Mouse (Mus musculus) intestine, embryonic 14.5 days (tissue): ENCODE data around the gene Cdh7. TPM values are rescaled to one million over a fixed set of nuclear protein-coding genes. Genes with fewer than 3 reads are reported as not detected.

Experiments
- ATAC-seq: fragments of 200-750 bp; cut with Nextera tagmentation; replicated peaks from 2 replicates; pipeline ENCODE4 v1.8.0; 2017; ENCODE audit warnings: low read depth, moderate number of reproducible peaks, moderate TSS enrichment, moderate library complexity; ENCODE audit not compliant: low FRiP score, low TSS enrichment
- DNase-seq: peaks from one replicate; pipeline ENCODE4 v3.0.0-alpha.2; 2018; ENCODE audit warnings: low spot score
- H3K27ac ChIP-seq: fragments of 300-500 bp; sonication (generic); 2 replicates; pipeline ENCODE4 v1.5.1; 2014; ENCODE audit warnings: low read depth, mild to moderate bottlenecking, control low read depth
- H3K27me3 ChIP-seq: fragments of 300-500 bp; sonication (generic); replicated peaks from 2 replicates; pipeline ENCODE4 v1.6.1; 2014; ENCODE audit warnings: low read length, control low read depth; ENCODE audit not compliant: control insufficient read depth, insufficient read depth
- H3K36me3 ChIP-seq: fragments of 300-500 bp; sonication (generic); 2 replicates; pipeline ENCODE4 v1.6.1; 2014; ENCODE audit warnings: low read length, control low read depth; ENCODE audit not compliant: control insufficient read depth, insufficient read depth
- H3K4me1 ChIP-seq: fragments of 300-500 bp; sonication (generic); replicated peaks from 2 replicates; pipeline ENCODE4 v1.6.1; 2014; ENCODE audit warnings: low read length, control low read depth, mixed read lengths; ENCODE audit not compliant: control insufficient read depth, insufficient read depth
- H3K4me2 ChIP-seq: fragments of 300-500 bp; sonication (generic); 2 replicates; pipeline ENCODE4 v1.6.1; 2014; ENCODE audit warnings: low read length
- H3K4me3 ChIP-seq: fragments of 300-500 bp; sonication (generic); 2 replicates; pipeline ENCODE4 v1.5.1; 2014; ENCODE audit warnings: low read depth, low read length, control low read depth, mixed read lengths
- H3K9ac ChIP-seq: fragments of 300-500 bp; sonication (generic); 2 replicates; pipeline ENCODE4 v1.6.1; 2014; ENCODE audit warnings: mild to moderate bottlenecking, low read length
- H3K9me3 ChIP-seq: fragments of 300-500 bp; sonication (generic); 2 replicates; pipeline ENCODE4 v1.6.1; 2016; ENCODE audit warnings: low read length, control low read depth; ENCODE audit not compliant: control insufficient read depth
- WGBS: fragments of 180-500 bp; shearing (Covaris S2); extraction: QIAGEN DNeasy Blood & Tissue Kit; methylation state at CpG from one replicate; pipeline ENCODE4 v1.1.7; 2014; 5-methylcytosine and 5-hydroxymethylcytosine counted together
- polyA plus RNA-seq: library from polyadenylated mRNA; unstranded; fragments of >200 nt; fragmentation: Nextera tagmentation; extraction: Ambion mirVana; gene quantifications from 2 replicates; pipeline ENCODE4 v1.2.1, GENCODE M21; 2014

The Cdh7 gene
- 0.51 and 0.89 TPM in 2 replicates for polyA plus RNA-seq

GRCm38 (mm10) chr1:109982064-109982808 lies at the start of gene Cdh7:
Gene Cdh7, plus strand, starts transcription at chr1:109982431.
- Histone ChIP-seq H3K9ac (no peak within 1 kb of the TSS), H3K27ac (no peak within 1 kb of the TSS), H3K4me2 (peak within 1 kb of the TSS; percentile 82), H3K27me3 (peaks cover 18% of the 10 kb centered on the region), H3K4me1 (no peaks in the 10 kb centered on the region; the same call in 1 of the 2 replicates), H3K36me3 (no peaks in the 10 kb centered on the region), H3K9me3 (no peaks in the 10 kb centered on the region), H3K4me3 (peak within 1 kb of the TSS; percentile 53)
- 2% methylated on average over 35 of the region's 35 CpGs for WGBS
- ATAC-seq (peak; percentile 76), DNase-seq (peak; percentile 70)

GRCm38 (mm10) chr1:109932674-109933073 lies 49.6 kb upstream of the Cdh7 start:
- Histone ChIP-seq H3K4me3 (no peak overlapping the region), H3K4me1 (no peaks in the 10 kb centered on the region), H3K4me2 (no peak overlapping the region), H3K9me3 (no peaks in the 10 kb centered on the region), H3K27me3 (no peaks in the 10 kb centered on the region), H3K27ac (no peak overlapping the region), H3K36me3 (no peaks in the 10 kb centered on the region), H3K9ac (no peak overlapping the region)
- DNase-seq (no peak), ATAC-seq (no peak)
- WGBS = 87% methylated on average over 3 of the region's 3 CpGs

- 72% methylated on average over 2 of the region's 2 CpGs for WGBS
- no peaks in the 10 kb centered on the region for H3K4me1 ChIP-seq
- DNase-seq (no peak), ATAC-seq (no peak)
- H3K9me3 ChIP-seq = no peaks in the 10 kb centered on the region
- no peaks in the 10 kb centered on the region for H3K27me3 ChIP-seq
- no peak overlapping the region for H3K4me3 ChIP-seq
- H3K9ac ChIP-seq = no peak overlapping the region
- H3K4me2 ChIP-seq = no peak overlapping the region
- no peaks in the 10 kb centered on the region for H3K36me3 ChIP-seq
- H3K27ac ChIP-seq = no peak overlapping the region
These were observed 33.7 kb upstream of the Cdh7 start for GRCm38 (mm10) chr1:109948571-109948970.

GRCm38 (mm10) chr1:109971721-109972425 lies 10.4 kb upstream of the Cdh7 start:
- no peak for DNase-seq
- ATAC-seq = no peak
- WGBS = 75% methylated on average over 5 of the region's 5 CpGs

GRCm38 (mm10) chr1:109972426-109973015 lies 9.7 kb upstream of the Cdh7 start:
- Histone ChIP-seq H3K27me3 (no peaks in the 10 kb centered on the region), H3K36me3 (no peaks in the 10 kb centered on the region), H3K9ac (no peak overlapping the region), H3K4me3 (no peak overlapping the region), H3K9me3 (no peaks in the 10 kb centered on the region), H3K4me2 (no peak overlapping the region), H3K4me1 (no peaks in the 10 kb centered on the region), H3K27ac (no peak overlapping the region)
- ATAC-seq (no peak), DNase-seq (no peak)
- WGBS = 55% methylated on average over 4 of the region's 4 CpGs

More at GRCm38 (mm10) chr1:109971721-109972425, 10.4 kb upstream of the Cdh7 start:
- Histone ChIP-seq H3K36me3 (no peaks in the 10 kb centered on the region), H3K9me3 (no peaks in the 10 kb centered on the region), H3K27me3 (no peaks in the 10 kb centered on the region), H3K4me3 (no peak overlapping the region), H3K27ac (no peak overlapping the region), H3K9ac (no peak overlapping the region), H3K4me2 (no peak overlapping the region), H3K4me1 (no peaks in the 10 kb centered on the region)

GRCm38 (mm10) chr1:109982809-109983536 lies 742 bp downstream of the Cdh7 start:
- DNase-seq (peak; percentile 66), ATAC-seq (peak; percentile 71)
- no peaks in the 10 kb centered on the region for H3K36me3 ChIP-seq
- H3K4me2 ChIP-seq = peak overlapping the region; percentile 82
- H3K27ac ChIP-seq = no peak overlapping the region
- WGBS = 2% methylated on average over 38 of the region's 38 CpGs
- peaks cover 18% of the 10 kb centered on the region for H3K27me3 ChIP-seq
- no peak overlapping the region for H3K9ac ChIP-seq
- H3K4me1 ChIP-seq = no peaks in the 10 kb centered on the region; the same call in 1 of the 2 replicates
- H3K4me3 ChIP-seq = peak overlapping the region; percentile 53
- H3K9me3 ChIP-seq = no peaks in the 10 kb centered on the region

GRCm38 (mm10) chr1:109983537-109983912 lies 1.3 kb downstream of the Cdh7 start:
- H3K4me2 ChIP-seq = peak overlapping the region; percentile 82
- H3K36me3 ChIP-seq = no peaks in the 10 kb centered on the region
- H3K9me3 ChIP-seq = no peaks in the 10 kb centered on the region
- no peak for ATAC-seq
- WGBS = 31% methylated on average over 6 of the region's 6 CpGs
- no peak overlapping the region for H3K4me3 ChIP-seq
- H3K27me3 ChIP-seq = peaks cover 18% of the 10 kb centered on the region
- no peak overlapping the region for H3K27ac ChIP-seq
- no peak for DNase-seq
- H3K4me1 ChIP-seq = no peaks in the 10 kb centered on the region; the same call in 1 of the 2 replicates
- no peak overlapping the region for H3K9ac ChIP-seq

- Histone ChIP-seq H3K4me3 (no peak overlapping the region), H3K27ac (no peak overlapping the region), H3K9me3 (no peaks in the 10 kb centered on the region), H3K4me1 (no peaks in the 10 kb centered on the region; the same call in 1 of the 2 replicates), H3K27me3 (peaks cover 18% of the 10 kb centered on the region), H3K36me3 (no peaks in the 10 kb centered on the region), H3K4me2 (no peak overlapping the region), H3K9ac (no peak overlapping the region)
- ATAC-seq = no peak
- no peak for DNase-seq
- WGBS = 68% methylated on average over 3 of the region's 3 CpGs
These were observed 2.5 kb downstream of the Cdh7 start for GRCm38 (mm10) chr1:109984776-109985175.
